Mouse (Mus musculus) kidney, adult 8-10 months (tissue): Measurements from ENCODE around the gene Rasgrf2.

Experiments
- DNase-seq, 2 experiments: peaks; one replicate each; pipeline ENCODE4 v3.0.0; 2022

Gene Rasgrf2

GRCm38 (mm10) chr13:91940113-91940512 is 191.3 kb downstream of the Rasgrf2 start:
- DNase-seq = no peak

GRCm38 (mm10) chr13:91938826-91939225 is 192.6 kb downstream of the Rasgrf2 start:
- DNase-seq = no peak

GRCm38 (mm10) chr13:91937232-91937631 is 194.2 kb downstream of the Rasgrf2 start:
- DNase-seq = no peak

- no peak for DNase-seq
Observed at GRCm38 (mm10) chr13:91932122-91932521, 199.3 kb downstream of the Rasgrf2 start.

- DNase-seq = no peak
Observed at GRCm38 (mm10) chr13:91929943-91930726, 201.3 kb downstream of the Rasgrf2 start.

GRCm38 (mm10) chr13:91928605-91929389 is 202.7 kb downstream of the Rasgrf2 start:
- no peak for DNase-seq

GRCm38 (mm10) chr13:91921010-91921409 is 210.4 kb downstream of the Rasgrf2 start:
- DNase-seq = no peak

- DNase-seq = peak in 1 of 2 experiments; percentile 8
Observed at GRCm38 (mm10) chr13:91918764-91919163, 212.7 kb downstream of the Rasgrf2 start.

GRCm38 (mm10) chr13:91917835-91918234 is 213.6 kb downstream of the Rasgrf2 start:
- DNase-seq = no peak

GRCm38 (mm10) chr13:91916308-91916707 is 215.1 kb downstream of the Rasgrf2 start:
- DNase-seq = no peak

- no peak for DNase-seq
Observed at GRCm38 (mm10) chr13:91915582-91916239, 215.7 kb downstream of the Rasgrf2 start.

GRCm38 (mm10) chr13:91915192-91915581 is 216.3 kb downstream of the Rasgrf2 start:
- no peak for DNase-seq

- no peak for DNase-seq
Observed at GRCm38 (mm10) chr13:91911652-91912051, 219.8 kb downstream of the Rasgrf2 start.

GRCm38 (mm10) chr13:91911211-91911610 is 220.2 kb downstream of the Rasgrf2 start:
- DNase-seq = peak in 1 of 2 experiments; percentile 48

GRCm38 (mm10) chr13:91908202-91908980 is 223.1 kb downstream of the Rasgrf2 start:
- DNase-seq = peak; percentile 69 to 82

- no peak for DNase-seq
Observed at GRCm38 (mm10) chr13:91906338-91906737, 225.1 kb downstream of the Rasgrf2 start.

- no peak for DNase-seq
Observed at GRCm38 (mm10) chr13:91896476-91896875, 235.0 kb downstream of the Rasgrf2 start.

- no peak for DNase-seq
Observed at GRCm38 (mm10) chr13:91893132-91893531, 238.3 kb downstream of the Rasgrf2 start.

- no peak for DNase-seq
Observed at GRCm38 (mm10) chr13:91890031-91890619, 241.3 kb downstream of the Rasgrf2 start.

GRCm38 (mm10) chr13:91884714-91885386 is 246.6 kb downstream of the Rasgrf2 start:
- no peak for DNase-seq

GRCm38 (mm10) chr13:91881837-91882480 is 249.5 kb downstream of the Rasgrf2 start:
- peak in 1 of 2 experiments; percentile 65 for DNase-seq
